Mouse (Mus musculus): ENCODE measurements around the gene Nudt3.

DNA sequence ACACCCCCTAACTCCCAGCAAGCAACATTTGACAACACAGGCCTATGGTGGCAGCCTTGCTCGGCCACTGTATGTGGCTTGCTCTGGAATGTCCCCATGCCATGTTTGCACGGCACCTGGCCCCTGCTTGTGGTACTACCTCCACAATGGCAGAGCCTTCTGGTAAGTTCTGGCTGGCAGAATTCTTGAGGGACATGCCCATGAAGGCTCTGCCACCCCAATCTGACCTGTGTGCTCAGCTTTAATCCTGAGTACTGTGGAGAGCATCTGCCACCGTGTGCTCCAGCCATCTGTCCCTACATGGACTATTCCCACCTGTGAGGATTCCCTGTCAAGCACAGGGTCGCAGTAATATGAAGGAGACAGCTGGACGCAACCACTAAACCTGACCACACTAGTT is 22.4 kb downstream of the Nudt3 start:
- TF ChIP-seq CTCF (IDR thresholded peaks at IDR 0.05; ENCODE audit: low read depth), result no peak
- no peak for TF ChIP-seq EP300 (IDR thresholded peaks at IDR 0.05; ENCODE audit: low read depth)
